Mouse (Mus musculus) hindbrain, embryonic 16.5 days (tissue): ENCODE data around the gene Syt5. TPM values are rescaled to one million over a fixed set of nuclear protein-coding genes. Genes with fewer than 3 reads are reported as not detected.
"Not testable (repeated sequence)": the region's sequence is repeated elsewhere in the genome, so short reads cannot be mapped to it uniquely, and the experiment has no call there.

Source experiments
- ATAC-seq: fragments of 200-750 bp; cut with Nextera tagmentation; 2 replicates; pipeline ENCODE4 v1.8.0; 2017; ENCODE audit warnings: moderate TSS enrichment, moderate library complexity
- H3K27ac ChIP-seq: fragments of 300-500 bp; sonication (generic); 2 replicates; pipeline ENCODE4 v1.5.1; 2014; ENCODE audit warnings: low read depth, mild to moderate bottlenecking, control low read depth, low read length, moderate library complexity
- H3K27me3 ChIP-seq: fragments of 300-500 bp; sonication (generic); replicated peaks from 2 replicates; pipeline ENCODE4 v1.6.1; 2014; ENCODE audit warnings: low read length; ENCODE audit not compliant: control insufficient read depth, insufficient read depth
- H3K36me3 ChIP-seq: fragments of 300-500 bp; sonication (generic); 2 replicates; pipeline ENCODE4 v1.6.1; 2014; ENCODE audit warnings: mild to moderate bottlenecking, low read length, moderate library complexity, mixed read lengths; ENCODE audit not compliant: control insufficient read depth, insufficient read depth
- H3K4me1 ChIP-seq: fragments of 300-500 bp; sonication (generic); 2 replicates; pipeline ENCODE4 v1.6.1; 2014; ENCODE audit warnings: low read depth, low read length; ENCODE audit not compliant: control insufficient read depth, insufficient read depth
- H3K4me2 ChIP-seq: fragments of 300-500 bp; sonication (generic); 2 replicates; pipeline ENCODE4 v1.6.1; 2014; ENCODE audit warnings: mild to moderate bottlenecking, low read length, control low read depth, moderate library complexity
- H3K4me3 ChIP-seq: fragments of 300-500 bp; sonication (generic); 2 replicates; pipeline ENCODE4 v1.5.1; 2014; ENCODE audit warnings: mild to moderate bottlenecking, low read length, control low read depth, moderate library complexity
- H3K9ac ChIP-seq: fragments of 300-500 bp; sonication (generic); 2 replicates; pipeline ENCODE4 v1.6.1; 2014; ENCODE audit warnings: low read depth, mild to moderate bottlenecking, control low read depth, low read length, moderate library complexity
- H3K9me3 ChIP-seq: fragments of 300-500 bp; sonication (generic); 2 replicates; pipeline ENCODE4 v1.6.1; 2014; ENCODE audit warnings: mild to moderate bottlenecking, low read length, moderate library complexity; ENCODE audit not compliant: control insufficient read depth
- WGBS: fragments of 180-500 bp; shearing (Covaris S2); extraction: QIAGEN DNeasy Blood & Tissue Kit; methylation state at CpG from one replicate; pipeline ENCODE4 v1.1.7; 2014; 5-methylcytosine and 5-hydroxymethylcytosine counted together
- polyA plus RNA-seq: library from polyadenylated mRNA; unstranded; fragments of >200 nt; fragmentation: Nextera tagmentation; extraction: Ambion mirVana; gene quantifications from 2 replicates; pipeline ENCODE4 v1.2.1, GENCODE M21; 2015

The Syt5 gene
- polyA plus RNA-seq, 1 experiment from 2014 or later: 119 TPM

DNA sequence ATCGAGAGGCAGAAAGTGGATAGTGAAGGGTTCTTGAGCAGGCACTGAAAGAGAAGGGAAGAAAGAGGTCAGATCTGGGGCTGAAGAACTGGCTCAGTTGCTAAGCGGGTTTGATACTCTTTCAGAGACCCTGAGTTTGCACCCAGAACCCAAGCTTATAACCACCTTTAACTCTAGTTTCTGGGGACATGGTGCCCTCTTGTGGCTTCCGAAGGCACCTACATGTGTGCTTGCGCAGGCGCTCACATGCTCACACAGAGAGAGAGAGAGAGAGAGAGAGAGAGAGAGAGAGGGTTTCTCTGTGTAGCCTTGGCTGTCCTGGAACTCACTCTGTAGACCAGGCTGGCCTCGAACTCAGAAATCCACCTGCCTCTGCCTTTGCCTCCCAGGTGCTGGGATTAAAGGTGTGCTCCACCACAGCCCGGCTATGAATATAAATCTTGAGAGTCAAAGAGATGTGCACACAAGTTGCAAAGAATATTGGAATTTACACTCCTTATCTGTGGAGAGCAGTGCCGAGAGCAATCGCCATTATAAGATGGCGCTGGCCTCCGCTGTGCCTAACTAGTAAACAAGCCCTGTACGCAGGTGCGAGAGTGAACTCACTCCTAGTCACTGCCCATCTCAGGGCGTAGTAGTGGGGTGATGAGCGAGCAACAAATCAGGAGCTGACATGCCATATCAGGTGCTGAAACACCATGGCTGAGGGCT lies 23.0 kb downstream of the Syt5 start, which contains the start of gene Tnni3:
TSS of gene Tnni3 (minus strand) at position 18 of the 711 bp plus-strand sequence.
- H3K27ac ChIP-seq, H3K4me2 ChIP-seq, H3K9me3 ChIP-seq, H3K4me1 ChIP-seq, H3K27me3 ChIP-seq, H3K9ac ChIP-seq, ATAC-seq, H3K4me3 ChIP-seq, H3K36me3 ChIP-seq: not testable (repeated sequence)
- 68% methylated on average over 15 of the region's 15 CpGs for WGBS

DNA sequence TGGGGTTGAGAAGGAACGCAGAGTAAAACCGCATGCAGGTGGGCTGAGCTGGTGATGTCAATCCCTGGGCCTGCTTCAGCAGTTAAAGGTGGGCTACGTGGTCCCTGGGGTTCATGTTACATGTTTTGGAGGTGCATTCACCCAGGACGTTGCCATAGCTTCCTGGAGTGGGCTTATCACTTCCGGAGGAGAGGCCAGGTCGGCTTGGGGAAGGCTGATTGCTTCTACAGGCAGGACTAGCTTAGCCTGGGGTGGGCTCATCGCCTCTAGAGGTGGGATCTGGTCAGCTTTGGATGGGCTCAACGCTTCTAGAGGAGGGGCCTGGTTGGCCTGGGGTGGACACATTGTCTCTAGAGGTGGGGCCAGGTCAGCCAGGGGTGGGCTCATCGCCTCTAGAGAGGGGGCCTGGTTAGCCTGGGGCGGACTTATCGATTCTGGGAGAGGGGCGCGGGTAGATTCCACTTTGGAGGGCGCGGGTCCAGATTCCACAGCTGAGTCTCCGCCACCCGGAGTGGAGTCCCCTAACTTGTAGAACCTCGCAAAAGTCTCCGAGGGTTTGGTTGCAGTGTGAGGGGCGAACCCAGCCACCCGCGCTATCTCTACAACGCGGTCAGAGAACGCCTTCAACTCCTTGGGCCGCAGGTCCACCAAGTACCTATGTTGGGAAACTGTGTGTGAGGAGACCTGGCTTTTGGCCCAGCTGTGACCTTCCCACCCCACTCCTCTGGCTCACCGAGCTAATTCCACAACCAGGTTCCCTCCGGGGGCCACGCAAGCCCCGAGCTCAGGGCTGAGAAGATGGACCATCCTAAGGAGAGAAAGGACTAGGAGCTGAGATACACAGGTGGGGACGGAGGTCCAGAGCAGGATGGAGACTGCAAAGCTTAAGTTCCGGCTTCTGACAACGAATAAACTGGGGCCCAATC lies 23.9 kb downstream of the Syt5 start:
- Histone ChIP-seq H3K9me3 (no peaks in the 10 kb centered on the region), H3K4me1 (peaks cover 3% of the 10 kb centered on the region; the same call in 1 of the 2 replicates), H3K27ac (no peak overlapping the region), H3K4me2 (no peak overlapping the region), H3K36me3 (no peaks in the 10 kb centered on the region), H3K4me3 (no peak overlapping the region), H3K27me3 (peaks cover 4% of the 10 kb centered on the region; the same call in 1 of the 2 replicates), H3K9ac (no peak overlapping the region)
- WGBS: 91% methylated on average over 33 of the region's 33 CpGs
- no peak for ATAC-seq

DNA sequence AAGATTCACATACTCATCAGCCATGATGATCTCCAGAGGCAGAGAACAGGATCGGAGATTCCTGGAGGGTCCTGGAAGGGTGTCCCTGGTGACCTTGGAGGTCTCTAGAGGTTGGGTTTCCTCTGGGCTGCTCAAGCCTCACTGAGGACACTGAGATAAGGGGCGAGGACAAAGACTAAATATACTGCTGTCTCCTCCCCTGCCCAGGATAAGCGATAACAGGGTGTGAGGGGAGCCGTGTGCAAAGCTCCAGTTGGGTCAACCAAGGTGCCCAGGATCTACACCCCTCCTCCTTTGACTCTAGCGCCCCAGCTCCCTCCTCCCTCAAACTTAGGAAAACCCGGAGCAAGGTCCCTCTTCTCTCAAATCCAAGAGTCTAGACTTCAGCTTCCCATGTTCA lies 25.0 kb downstream of the Syt5 start:
- H3K4me3 ChIP-seq: no peak overlapping the region
- no peak for ATAC-seq
- H3K9me3 ChIP-seq: no peaks in the 10 kb centered on the region
- H3K4me1 ChIP-seq: peaks cover 3% of the 10 kb centered on the region; the same call in 1 of the 2 replicates
- no peak overlapping the region for H3K4me2 ChIP-seq
- H3K9ac ChIP-seq: no peak overlapping the region
- 67% methylated on average over 5 of the region's 6 CpGs for WGBS
- H3K27ac ChIP-seq: no peak overlapping the region
- no peaks in the 10 kb centered on the region for H3K36me3 ChIP-seq
- peaks cover 4% of the 10 kb centered on the region; the same call in 1 of the 2 replicates for H3K27me3 ChIP-seq

DNA sequence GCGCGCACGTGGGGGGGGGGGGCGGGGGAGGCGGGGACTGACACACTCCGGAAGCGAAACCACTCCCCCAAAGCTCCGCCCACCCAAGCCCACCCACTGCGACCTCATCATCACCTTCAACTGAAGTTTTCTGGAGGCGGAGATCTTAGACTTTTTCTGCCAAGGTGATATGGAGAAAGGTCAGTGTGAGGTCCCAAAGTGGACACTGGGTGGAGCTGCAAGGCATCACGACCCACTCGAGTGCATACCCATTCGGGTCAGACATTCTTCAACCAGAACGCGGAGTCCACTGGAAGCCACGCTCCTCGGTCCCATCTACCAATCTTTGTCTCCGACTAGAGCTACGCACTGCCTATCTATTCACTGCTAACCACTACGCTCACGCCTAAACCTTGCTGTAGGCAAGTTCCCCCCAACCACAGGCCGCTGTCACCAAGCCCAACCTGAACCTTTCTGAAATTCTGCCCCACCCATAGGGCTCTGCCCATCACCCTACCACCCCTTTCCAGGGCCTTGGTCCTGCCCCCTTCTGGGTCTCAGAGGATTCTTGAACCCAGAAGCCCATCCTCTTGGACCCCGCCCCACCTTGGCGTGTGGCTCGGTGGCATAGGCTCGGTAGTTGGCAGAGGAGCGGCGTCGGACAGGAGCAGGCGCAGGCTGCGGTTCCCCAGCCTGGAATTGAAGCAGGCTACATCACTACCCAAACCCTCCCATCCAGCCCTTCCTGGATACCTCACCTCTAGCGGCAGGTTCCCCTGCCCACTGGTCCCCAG lies 25.9 kb downstream of the Syt5 start:
- H3K4me1 ChIP-seq: no peaks in the 10 kb centered on the region; the same call in 1 of the 2 replicates
- 34% methylated on average over 32 of the region's 32 CpGs for WGBS
- H3K9ac ChIP-seq: no peak overlapping the region
- peaks cover 4% of the 10 kb centered on the region; the same call in 1 of the 2 replicates for H3K27me3 ChIP-seq
- no peak for ATAC-seq
- no peaks in the 10 kb centered on the region for H3K9me3 ChIP-seq
- peak overlapping the region; percentile 58 for H3K4me2 ChIP-seq
- peak overlapping the region; percentile 34 for H3K4me3 ChIP-seq
- H3K27ac ChIP-seq: no peak overlapping the region
- H3K36me3 ChIP-seq: no peaks in the 10 kb centered on the region

DNA sequence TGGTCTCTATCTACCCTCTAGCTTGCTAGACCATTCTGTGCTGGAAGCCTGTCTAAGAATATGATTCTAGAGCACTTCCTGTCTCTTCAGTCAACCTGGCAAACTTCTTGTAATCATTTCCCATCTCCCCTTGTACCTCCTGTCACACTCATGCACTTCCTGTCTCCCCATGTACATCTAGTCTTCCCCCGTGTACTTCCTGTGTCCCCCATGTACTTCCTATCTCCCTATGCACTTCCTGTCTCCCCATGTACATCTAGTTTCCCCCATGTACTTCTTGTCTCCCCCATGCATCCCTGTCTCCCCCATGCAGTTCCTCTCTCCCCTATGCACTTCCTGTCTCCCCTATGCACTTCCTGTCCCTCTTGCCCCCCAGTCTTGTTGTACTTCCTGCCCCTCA lies 28.9 kb downstream of the Syt5 start:
- Histone ChIP-seq H3K27me3 (peaks cover 4% of the 10 kb centered on the region; the same call in 1 of the 2 replicates), H3K9ac (no peak overlapping the region), H3K4me3 (no peak overlapping the region), H3K4me2 (no peak overlapping the region), H3K4me1 (no peaks in the 10 kb centered on the region; the same call in 1 of the 2 replicates), H3K9me3 (no peaks in the 10 kb centered on the region), H3K36me3 (no peaks in the 10 kb centered on the region), H3K27ac (no peak overlapping the region)
- ATAC-seq: no peak
- 81% methylated on average over 1 of the region's 1 CpGs for WGBS

DNA sequence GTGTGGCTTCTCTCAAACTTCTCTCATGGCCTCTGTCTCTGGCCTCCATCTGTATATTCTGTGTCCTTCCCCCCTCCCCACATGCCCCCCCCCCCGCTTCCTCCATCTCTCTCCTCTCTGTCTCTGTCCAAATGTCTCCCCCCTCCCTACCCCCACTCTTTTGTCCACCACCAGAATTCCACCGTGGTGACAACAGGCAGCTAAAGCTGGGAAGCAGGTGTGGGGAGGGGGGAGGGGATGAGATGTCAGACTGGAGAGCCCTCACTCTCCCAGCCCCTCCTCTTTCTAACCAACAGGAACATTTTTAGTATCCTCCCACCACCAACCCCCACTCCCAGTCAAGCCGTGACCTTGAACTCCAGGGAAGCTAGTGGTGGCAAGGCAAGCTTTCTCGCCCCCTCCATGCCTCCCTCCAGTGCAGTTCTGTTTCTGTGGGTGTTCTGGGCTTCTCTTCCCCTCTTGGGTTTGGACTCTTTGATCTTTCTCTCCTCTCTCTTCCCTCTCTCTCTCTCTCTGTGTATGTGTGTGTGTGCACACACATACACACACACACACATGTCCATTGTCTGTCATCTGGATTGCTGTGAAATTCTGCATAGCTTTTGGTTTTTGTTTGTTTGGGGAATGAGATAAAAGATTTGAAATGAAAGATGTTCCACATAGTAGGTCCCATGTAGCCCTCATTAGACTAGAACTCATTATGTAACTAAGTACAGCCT lies 30.9 kb downstream of the Syt5 start, which contains the start of gene Tnnt1:
TSS of gene Tnnt1 (minus strand) at position 51 of the 719 bp plus-strand sequence.
- Histone ChIP-seq H3K4me1 (no peaks in the 10 kb centered on the region; the same call in 1 of the 2 replicates), H3K27me3 (peaks cover 4% of the 10 kb centered on the region; the same call in 1 of the 2 replicates), H3K9ac (no peak within 1 kb of the TSS), H3K4me2 (no peak within 1 kb of the TSS), H3K36me3 (no peaks in the 10 kb centered on the region), H3K27ac (no peak within 1 kb of the TSS), H3K4me3 (no peak within 1 kb of the TSS), H3K9me3 (no peaks in the 10 kb centered on the region)
- 12% methylated on average over 4 of the region's 4 CpGs for WGBS
- ATAC-seq: no peak

DNA sequence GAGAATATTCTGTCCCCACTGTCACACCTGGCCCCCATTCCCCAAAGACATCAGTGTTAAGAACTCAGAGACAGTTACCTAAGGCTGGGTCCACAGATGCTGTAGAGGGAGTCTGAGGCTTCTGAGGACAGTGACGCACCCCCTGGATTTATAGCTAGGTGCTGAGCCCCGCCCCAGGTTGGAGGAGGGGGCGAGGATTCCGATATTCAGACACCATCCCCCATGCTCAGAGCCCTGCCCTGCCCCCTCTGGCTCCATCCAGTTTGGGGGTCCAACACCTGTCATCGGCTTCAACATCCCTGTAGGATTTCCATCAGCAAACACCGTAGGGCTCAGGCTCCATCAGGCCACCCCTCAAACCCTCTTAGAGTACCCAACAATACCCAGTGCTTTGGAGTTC lies 31.5 kb downstream of the Syt5 start:
- peak; percentile 31; the same call in 1 of the 2 replicates for ATAC-seq
- WGBS: 58% methylated on average over 6 of the region's 6 CpGs
- H3K9me3 ChIP-seq: no peaks in the 10 kb centered on the region
- H3K27ac ChIP-seq: no peak overlapping the region
- no peak overlapping the region for H3K4me3 ChIP-seq
- no peaks in the 10 kb centered on the region for H3K4me1 ChIP-seq
- H3K27me3 ChIP-seq: peaks cover 4% of the 10 kb centered on the region; the same call in 1 of the 2 replicates
- no peak overlapping the region for H3K9ac ChIP-seq
- H3K36me3 ChIP-seq: no peaks in the 10 kb centered on the region
- no peak overlapping the region for H3K4me2 ChIP-seq
